Mouse (Mus musculus): Measurements from ENCODE around the gene Lrrc37a.

DNA sequence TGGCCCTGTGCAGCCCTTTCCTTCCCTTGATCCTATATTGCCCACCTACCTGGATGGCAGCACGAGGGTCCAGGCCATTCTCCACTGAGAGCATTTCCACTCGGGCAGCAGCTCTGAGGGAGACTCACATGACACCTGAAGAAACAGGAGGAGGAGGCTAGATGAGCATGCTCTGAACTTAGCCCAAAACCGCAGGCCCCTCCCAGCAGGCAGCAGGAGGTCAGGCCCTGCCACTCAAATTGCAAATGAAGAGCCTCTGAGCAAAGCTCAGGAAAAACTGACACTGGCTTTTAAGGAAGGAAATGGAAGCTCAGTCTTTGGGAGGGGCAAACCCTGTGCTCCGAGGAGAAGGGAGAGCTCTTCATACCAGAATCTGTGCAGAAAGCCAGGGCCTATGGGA, 100.6 kb downstream of the Lrrc37a start:
- no peak for TF ChIP-seq CTCF (IDR thresholded peaks at IDR 0.05; ENCODE audit: insufficient read depth, low read depth, low read length)
- no peak for TF ChIP-seq POLR2A (IDR thresholded peaks at IDR 0.05; ENCODE audit: insufficient read depth, low read depth, low read length)

Measured in olfactory bulb, adult 2 months (tissue).